Mouse (Mus musculus): ENCODE data around the gene Gm21969. TPM values are rescaled to one million over a fixed set of nuclear protein-coding genes. Genes with fewer than 3 reads are reported as not detected.

Gm21969 gene
- polyA plus RNA-seq, 1 experiment: not detected

DNA sequence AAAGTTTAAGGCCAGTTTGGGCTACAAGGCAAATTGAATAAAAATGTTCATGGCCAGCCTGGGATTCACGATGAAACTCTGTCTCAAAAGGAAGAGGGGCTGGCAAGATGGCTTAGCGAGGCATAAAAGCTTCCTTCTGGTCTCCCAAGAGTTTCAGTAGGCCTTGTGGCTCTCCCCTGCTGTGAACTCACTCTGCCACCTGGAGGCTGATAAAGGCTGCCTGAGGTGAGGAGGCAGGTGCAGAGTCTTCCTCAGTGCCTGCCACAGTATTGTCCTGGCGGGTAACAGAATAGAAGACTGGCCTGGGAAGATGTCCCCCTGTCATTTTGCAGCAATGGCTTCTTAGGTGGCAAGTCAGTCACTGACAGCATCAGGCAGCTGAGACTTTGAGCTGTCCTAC, 20.1 kb upstream of the Gm21969 start:
- Histone ChIP-seq H3K4me1 (ENCODE audit: control insufficient read depth, insufficient read depth, low read length) (peaks cover 74% of the 10 kb centered on the region), H3K4me3 (ENCODE audit: insufficient read depth, low read depth, low read length) (no peak overlapping the region), H3K27ac (ENCODE audit: insufficient read depth, low read depth, low read length) (no peak overlapping the region)
- TF ChIP-seq POLR2A (IDR thresholded peaks at IDR 0.05; ENCODE audit: insufficient read depth, low read depth, low read length): no peak
- no peak for TF ChIP-seq CTCF (IDR thresholded peaks at IDR 0.05; ENCODE audit: insufficient read depth, low read depth, low read length)
- 64% methylated on average over 3 of the region's 3 CpGs for WGBS

DNA sequence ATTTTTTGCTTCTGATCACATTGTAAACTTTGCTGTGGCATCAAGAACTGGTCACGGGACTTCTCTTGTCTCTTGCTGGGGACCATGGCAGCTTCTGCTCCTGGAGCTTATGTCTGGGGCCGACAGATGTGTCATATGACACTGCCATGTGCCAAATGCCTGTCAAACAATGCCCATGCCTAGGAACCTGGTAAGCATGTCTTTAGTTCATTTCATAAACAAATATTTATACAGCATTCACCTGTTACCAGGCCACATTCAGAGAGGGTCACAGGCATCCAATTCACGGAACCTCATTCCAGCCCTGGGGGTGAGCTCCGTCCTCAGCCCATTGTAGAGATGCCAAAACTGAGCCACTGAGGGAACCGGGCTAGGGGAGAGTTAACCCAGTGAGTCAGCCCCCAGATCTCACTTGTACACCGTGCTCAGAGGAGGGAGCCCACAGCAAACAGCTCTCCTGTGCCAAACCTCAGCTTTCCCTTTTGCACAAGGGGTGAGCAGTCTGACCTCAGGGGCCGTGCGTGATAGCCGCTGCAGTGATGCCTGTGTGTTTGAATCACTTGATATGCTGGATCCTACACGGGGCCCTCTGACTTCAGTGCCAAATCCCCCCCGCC, 19.2 kb upstream of the Gm21969 start:
- TF ChIP-seq POLR2A (IDR thresholded peaks at IDR 0.05; ENCODE audit: insufficient read depth, low read depth, low read length) (no peak), CTCF (IDR thresholded peaks at IDR 0.05; ENCODE audit: insufficient read depth, low read depth, low read length) (no peak)

DNA sequence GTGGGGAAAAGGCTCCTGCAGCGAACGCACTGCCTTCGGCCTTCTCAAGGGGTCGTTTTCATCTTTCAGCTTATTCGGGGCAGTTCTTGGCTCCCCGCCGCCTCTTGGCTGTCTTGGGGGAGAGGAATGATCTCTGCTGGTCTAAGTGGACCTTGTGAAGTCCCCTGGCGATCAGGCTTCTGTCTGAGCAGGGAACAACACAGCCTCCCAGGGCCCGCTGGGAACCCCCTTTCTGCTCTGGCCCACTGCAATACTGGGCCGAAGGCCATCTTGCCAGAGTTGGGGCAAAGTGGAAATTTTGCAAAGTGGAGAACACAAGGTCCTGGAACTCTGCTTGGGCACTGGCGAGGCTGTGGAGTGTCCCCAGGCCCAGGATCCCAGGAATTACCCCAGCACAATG, 18.3 kb upstream of the Gm21969 start:
- H3K4me1 ChIP-seq (ENCODE audit: control insufficient read depth, insufficient read depth, low read length): peaks cover 64% of the 10 kb centered on the region
- no peak overlapping the region for H3K27ac ChIP-seq (ENCODE audit: insufficient read depth, low read depth, low read length)
- H3K4me3 ChIP-seq (ENCODE audit: insufficient read depth, low read depth, low read length): no peak overlapping the region
- TF ChIP-seq CTCF (IDR thresholded peaks at IDR 0.05; ENCODE audit: insufficient read depth, low read depth, low read length): no peak
- TF ChIP-seq POLR2A (IDR thresholded peaks at IDR 0.05; ENCODE audit: insufficient read depth, low read depth, low read length): no peak; the same call in 1 of the 2 replicates
- WGBS: 60% methylated on average over 11 of the region's 11 CpGs

More for the DNA sequence above, 19.2 kb upstream of the Gm21969 start:
- 75% methylated on average over 11 of the region's 11 CpGs for WGBS
- peaks cover 72% of the 10 kb centered on the region for H3K4me1 ChIP-seq (ENCODE audit: control insufficient read depth, insufficient read depth, low read length)
- H3K27ac ChIP-seq (ENCODE audit: insufficient read depth, low read depth, low read length): no peak overlapping the region
- no peak overlapping the region for H3K4me3 ChIP-seq (ENCODE audit: insufficient read depth, low read depth, low read length)

DNA sequence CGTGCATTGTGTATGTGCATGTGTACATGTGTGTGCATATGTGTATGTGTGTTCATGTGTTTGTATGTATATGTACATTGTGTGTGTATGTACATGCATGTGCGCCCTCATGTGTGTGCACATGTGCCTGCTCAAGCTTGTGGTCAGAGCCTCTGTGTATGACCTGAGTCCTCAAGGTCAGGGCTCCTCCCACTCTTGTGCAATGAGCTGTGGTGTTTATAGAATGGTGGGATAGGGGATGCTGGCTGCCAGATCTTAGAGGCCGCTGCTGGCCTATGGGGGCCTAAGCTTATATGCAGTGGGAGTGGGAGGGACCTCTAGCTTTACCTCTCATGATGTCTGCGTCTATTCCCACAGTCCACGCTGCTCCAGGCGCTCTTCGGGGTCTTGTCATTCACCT, 17.3 kb upstream of the Gm21969 start:
- Histone ChIP-seq H3K4me3 (ENCODE audit: insufficient read depth, low read depth, low read length) (no peak overlapping the region), H3K27ac (ENCODE audit: insufficient read depth, low read depth, low read length) (no peak overlapping the region), H3K4me1 (ENCODE audit: control insufficient read depth, insufficient read depth, low read length) (peaks cover 58% of the 10 kb centered on the region)
- 90% methylated on average over 7 of the region's 7 CpGs for WGBS
- TF ChIP-seq POLR2A (IDR thresholded peaks at IDR 0.05; ENCODE audit: insufficient read depth, low read depth, low read length) (no peak), CTCF (IDR thresholded peaks at IDR 0.05; ENCODE audit: insufficient read depth, low read depth, low read length) (no peak)

DNA sequence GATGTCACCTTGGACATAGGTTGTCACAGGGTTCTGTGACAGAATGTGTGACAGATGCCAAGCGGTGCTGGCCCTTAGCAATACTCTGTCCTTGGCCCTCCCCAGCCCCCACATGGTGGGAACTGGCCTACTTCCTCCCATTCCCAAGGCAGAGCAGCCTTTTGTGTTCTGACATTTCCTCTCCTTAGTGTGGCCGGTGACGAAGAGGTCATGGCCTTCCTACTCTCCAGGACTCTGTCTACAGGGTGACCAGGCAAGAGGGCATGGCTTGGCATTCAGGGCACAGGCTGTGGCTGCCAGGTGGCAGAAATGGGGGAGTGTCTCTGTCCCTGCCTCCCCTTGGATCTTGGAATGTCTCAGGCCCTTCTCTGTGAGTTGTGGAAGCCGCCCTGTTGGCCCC, 15.6 kb upstream of the Gm21969 start:
- H3K4me1 ChIP-seq (ENCODE audit: control insufficient read depth, insufficient read depth, low read length): peaks cover 43% of the 10 kb centered on the region
- TF ChIP-seq POLR2A (IDR thresholded peaks at IDR 0.05; ENCODE audit: insufficient read depth, low read depth, low read length) (no peak), CTCF (IDR thresholded peaks at IDR 0.05; ENCODE audit: insufficient read depth, low read depth, low read length) (no peak)
- WGBS: 73% methylated on average over 4 of the region's 4 CpGs
- no peak overlapping the region for H3K27ac ChIP-seq (ENCODE audit: insufficient read depth, low read depth, low read length)
- H3K4me3 ChIP-seq (ENCODE audit: insufficient read depth, low read depth, low read length): no peak overlapping the region

DNA sequence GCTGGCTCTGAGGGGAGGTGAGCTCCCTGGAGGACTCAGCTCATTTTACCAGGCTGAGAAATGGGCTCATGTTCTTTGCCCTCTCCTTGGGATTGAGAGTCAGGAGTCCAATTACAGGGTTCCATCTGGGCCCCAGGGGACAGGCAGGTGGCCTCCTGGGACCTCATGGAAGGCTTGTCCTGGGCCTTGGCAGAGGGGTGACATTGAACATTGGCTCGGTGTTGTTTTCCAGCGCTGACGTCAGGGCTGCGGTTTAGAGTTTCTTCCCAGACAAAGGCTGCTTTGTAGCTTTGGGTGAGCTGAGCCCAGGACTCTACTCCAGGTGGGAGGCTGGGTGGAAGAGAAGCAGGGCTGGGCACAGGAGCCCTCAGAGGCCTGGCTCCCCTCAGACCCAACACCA, 15.2 kb upstream of the Gm21969 start:
- 77% methylated on average over 4 of the region's 4 CpGs for WGBS
- Histone ChIP-seq H3K27ac (ENCODE audit: insufficient read depth, low read depth, low read length) (no peak overlapping the region), H3K4me1 (ENCODE audit: control insufficient read depth, insufficient read depth, low read length) (peaks cover 40% of the 10 kb centered on the region), H3K4me3 (ENCODE audit: insufficient read depth, low read depth, low read length) (no peak overlapping the region)
- TF ChIP-seq CTCF (IDR thresholded peaks at IDR 0.05; ENCODE audit: insufficient read depth, low read depth, low read length): no peak
- TF ChIP-seq POLR2A (IDR thresholded peaks at IDR 0.05; ENCODE audit: insufficient read depth, low read depth, low read length): no peak

DNA sequence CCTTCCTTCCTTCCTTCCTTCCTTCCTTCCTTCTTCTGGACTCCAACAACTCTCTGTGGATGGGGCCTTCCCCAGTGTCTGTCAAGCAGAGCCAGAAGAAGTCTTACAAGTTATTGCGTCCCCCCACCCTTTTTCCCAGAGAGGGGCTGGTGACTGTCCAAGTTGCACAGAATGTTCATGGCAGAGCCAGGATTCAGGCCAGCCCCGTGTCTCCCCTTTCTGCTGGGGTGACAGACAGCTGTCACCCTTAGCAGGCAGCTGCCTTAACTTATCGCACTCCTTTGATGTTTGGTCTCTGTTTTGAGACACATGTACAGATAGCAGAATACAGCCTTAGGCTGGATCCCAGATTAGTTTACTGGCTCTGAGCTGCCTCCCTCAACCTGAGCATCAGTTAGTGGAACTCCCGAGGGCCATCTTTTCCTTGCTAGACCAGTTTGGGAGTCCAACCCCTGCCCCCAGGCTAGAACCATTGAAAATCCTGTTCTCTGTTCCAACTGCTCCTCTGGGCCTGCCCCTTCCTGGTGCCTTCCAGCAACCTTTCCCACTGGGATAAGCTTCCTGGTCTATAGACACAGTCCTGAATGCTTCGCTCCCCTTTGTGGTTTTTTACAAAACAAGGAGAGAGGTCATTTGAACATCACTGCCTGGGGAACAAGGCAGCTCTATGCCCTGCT, 13.5 kb upstream of the Gm21969 start:
- no peak overlapping the region for H3K4me3 ChIP-seq (ENCODE audit: insufficient read depth, low read depth, low read length)
- no peak overlapping the region for H3K27ac ChIP-seq (ENCODE audit: insufficient read depth, low read depth, low read length)
- 60% methylated on average over 5 of the region's 5 CpGs for WGBS

DNA sequence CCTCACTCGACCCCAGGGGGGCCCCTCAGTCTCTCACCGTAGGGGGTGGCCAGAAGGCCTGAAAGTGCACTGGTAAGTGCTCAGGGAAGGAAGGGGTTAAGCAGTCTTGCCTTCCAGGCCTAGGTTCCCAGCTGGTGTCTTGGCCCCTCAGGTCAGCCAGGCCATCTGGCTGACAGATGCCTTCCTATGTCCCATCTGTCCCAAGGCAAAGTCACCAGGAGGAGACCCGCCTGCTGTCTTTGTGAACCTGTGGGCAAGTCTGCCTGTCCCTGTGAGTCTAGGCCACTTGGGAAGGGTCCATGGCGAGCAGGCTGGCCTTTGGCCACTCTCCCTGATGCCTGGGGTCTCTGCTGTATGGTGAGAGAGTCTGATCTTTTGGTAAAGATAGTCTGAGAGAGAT, 12.5 kb upstream of the Gm21969 start:
- no peak for TF ChIP-seq CTCF (IDR thresholded peaks at IDR 0.05; ENCODE audit: insufficient read depth, low read depth, low read length)
- no peak for TF ChIP-seq POLR2A (IDR thresholded peaks at IDR 0.05; ENCODE audit: insufficient read depth, low read depth, low read length)
- H3K4me3 ChIP-seq (ENCODE audit: insufficient read depth, low read depth, low read length): no peak overlapping the region
- peaks cover 23% of the 10 kb centered on the region for H3K4me1 ChIP-seq (ENCODE audit: control insufficient read depth, insufficient read depth, low read length)
- no peak overlapping the region for H3K27ac ChIP-seq (ENCODE audit: insufficient read depth, low read depth, low read length)
- WGBS: 73% methylated on average over 4 of the region's 4 CpGs

More for the DNA sequence above, 13.5 kb upstream of the Gm21969 start:
- peaks cover 28% of the 10 kb centered on the region for H3K4me1 ChIP-seq (ENCODE audit: control insufficient read depth, insufficient read depth, low read length)
- TF ChIP-seq CTCF (IDR thresholded peaks at IDR 0.05; ENCODE audit: insufficient read depth, low read depth, low read length) (no peak), POLR2A (IDR thresholded peaks at IDR 0.05; ENCODE audit: insufficient read depth, low read depth, low read length) (no peak)

DNA sequence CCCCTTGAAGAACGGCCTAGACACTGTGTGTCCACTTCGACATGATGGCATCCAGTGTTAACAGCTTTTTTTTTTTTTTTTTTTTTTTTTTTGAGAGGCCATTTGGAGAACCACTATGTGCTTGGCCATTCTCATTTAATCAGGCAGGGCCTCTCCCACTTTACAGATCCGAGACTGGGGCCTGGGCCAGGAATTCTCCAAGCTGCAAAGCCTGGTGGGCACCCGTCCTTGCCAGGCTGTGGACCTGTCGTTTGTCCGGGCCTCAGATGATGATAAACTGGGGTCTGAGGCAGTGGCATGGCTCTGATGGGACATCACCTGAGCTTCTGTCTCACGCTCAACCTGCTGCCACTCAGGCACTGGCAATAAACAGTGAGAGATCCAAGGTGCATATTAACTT, 10.1 kb upstream of the Gm21969 start:
- H3K4me1 ChIP-seq (ENCODE audit: control insufficient read depth, insufficient read depth, low read length): peaks cover 33% of the 10 kb centered on the region
- TF ChIP-seq POLR2A (IDR thresholded peaks at IDR 0.05; ENCODE audit: insufficient read depth, low read depth, low read length) (no peak), CTCF (IDR thresholded peaks at IDR 0.05; ENCODE audit: insufficient read depth, low read depth, low read length) (no peak)
- H3K4me3 ChIP-seq (ENCODE audit: insufficient read depth, low read depth, low read length): no peak overlapping the region
- 70% methylated on average over 7 of the region's 7 CpGs for WGBS
- H3K27ac ChIP-seq (ENCODE audit: insufficient read depth, low read depth, low read length): no peak overlapping the region
